ENCODE assay signal across 12 mouse cellular contexts in the genomic region with DNA sequence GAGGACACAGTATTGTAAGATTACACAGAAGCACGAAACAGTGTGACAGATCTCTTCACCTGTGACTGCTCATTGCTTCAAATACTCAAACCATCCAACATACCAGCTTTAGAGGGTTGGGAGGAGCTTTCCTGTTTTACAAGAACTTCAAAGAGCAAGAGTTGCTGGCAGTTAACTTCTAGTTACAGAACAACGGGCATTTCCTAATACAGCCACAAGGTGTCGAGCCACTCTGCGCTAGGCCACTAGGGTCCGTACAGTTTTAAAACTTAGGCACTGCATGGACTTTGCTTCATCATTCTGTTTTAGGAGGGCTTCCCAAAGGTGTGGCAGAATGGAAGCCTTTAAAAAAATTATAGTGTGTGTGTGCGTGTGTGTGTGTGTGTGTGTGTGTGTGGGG. TPM values are rescaled to one million over a fixed set of nuclear protein-coding genes. Genes with fewer than 3 reads are reported as not detected.
DNase-seq lines count a peak whose midpoint lies in the region; ATAC-seq and TF ChIP-seq lines count a peak whose summit lies in the region.
"Had no signal": no experiment of that assay in that cellular context is flagged by ENCODE, and none has a peak within 500 bp of the region (broad histone marks: within the 10 kb centered on the region; RNA-seq: fewer than 3 reads in every experiment).

No protein-coding gene starts in this region.

- TF ChIP-seq POLR2A in limb, embryonic 14.5 days (IDR thresholded peaks at IDR 0.05; ENCODE audit: borderline replicate concordance, extremely low read depth, insufficient read depth, insufficient read length): no peak

- 56% methylated on average over 6 of the region's 6 CpGs for WGBS in kidney, postnatal 0 days
- WGBS in limb, embryonic 14.5 days: 40% methylated on average over 6 of the region's 6 CpGs

- no peak overlapping the region for H3K4me2 ChIP-seq in kidney, postnatal 0 days (ENCODE audit: low read length)
- H3K4me2 ChIP-seq in limb, embryonic 14.5 days (replicated peaks; ENCODE audit: low read depth, low read length, severe bottlenecking): no peak overlapping the region
- H3K4me2 ChIP-seq: embryonic facial prominence, embryonic 13.5 days; stomach, embryonic 15.5 days had no signal

- no peaks in the 10 kb centered on the region for H3K4me1 ChIP-seq in kidney, postnatal 0 days (replicated peaks; ENCODE audit: insufficient read depth, low read length)
- H3K4me1 ChIP-seq in limb, embryonic 14.5 days (ENCODE audit: control insufficient read depth, insufficient read depth, low read length): no peaks in the 10 kb centered on the region; the same call in 1 of the 2 replicates

- no peak overlapping the region for H3K9ac ChIP-seq in kidney, postnatal 0 days (ENCODE audit: low read depth, low read length)
- H3K9ac ChIP-seq in limb, embryonic 14.5 days (ENCODE audit: low read depth, low read length, severe bottlenecking): no peak overlapping the region
- H3K9ac ChIP-seq: embryonic facial prominence, embryonic 13.5 days; stomach, embryonic 15.5 days had no signal

- no peaks in the 10 kb centered on the region for H3K36me3 ChIP-seq in kidney, postnatal 0 days (ENCODE audit: insufficient read depth, low read length)
- peaks cover 24% of the 10 kb centered on the region for H3K36me3 ChIP-seq in limb, embryonic 14.5 days (ENCODE audit: control insufficient read depth, insufficient read depth, low read length)

- H3K9me3 ChIP-seq in kidney, postnatal 0 days (replicated peaks; ENCODE audit: low read length): no peaks in the 10 kb centered on the region
- no peaks in the 10 kb centered on the region for H3K9me3 ChIP-seq in limb, embryonic 14.5 days (ENCODE audit: control insufficient read depth, low read length)
- H3K9me3 ChIP-seq: embryonic facial prominence, embryonic 13.5 days; stomach, embryonic 15.5 days had no signal

- peak; percentile 56 for DNase-seq in kidney, postnatal 0 days (ENCODE audit: low spot score)
- DNase-seq in kidney, adult 18-20 months: no peak
- DNase-seq in 3T3-L1 (ENCODE audit: low read depth, low spot score) (peak; percentile 3), A20 (ENCODE audit: low read depth, low spot score) (peak; percentile 29)
- peak; percentile 65 for DNase-seq in limb, embryonic 14.5 days (ENCODE audit: low spot score)
- no peak for DNase-seq in gastrocnemius, postnatal 4 days (ENCODE audit: low spot score in 2 of 2)
- DNase-seq: heart, postnatal 36 days had no signal

- no peak for ATAC-seq in kidney, postnatal 0 days (replicated peaks; ENCODE audit: low FRiP score, low read depth)
- peak; percentile 50; the same call in 1 of the 2 replicates for ATAC-seq in limb, embryonic 14.5 days (ENCODE audit: low FRiP score, low read depth)
- ATAC-seq in granulocyte monocyte progenitor cell, adult 5-6 weeks (replicated peaks; ENCODE audit: poor library complexity, severe bottlenecking): no peak

- no peaks in the 10 kb centered on the region for H3K27me3 ChIP-seq in kidney, postnatal 0 days (ENCODE audit: insufficient read depth, low read length)
- no peaks in the 10 kb centered on the region for H3K27me3 ChIP-seq in limb, embryonic 14.5 days (ENCODE audit: control insufficient read depth, insufficient read depth, low read length)
- H3K27me3 ChIP-seq: embryonic facial prominence, embryonic 13.5 days; stomach, embryonic 15.5 days had no signal

- H3K27ac ChIP-seq in kidney, postnatal 0 days: no peak overlapping the region
- no peak overlapping the region for H3K27ac ChIP-seq in limb, embryonic 14.5 days (replicated peaks; ENCODE audit: low read depth, low read length)
- H3K27ac ChIP-seq: embryonic facial prominence, embryonic 13.5 days; stomach, embryonic 15.5 days had no signal

- no peak overlapping the region for H3K4me3 ChIP-seq in kidney, postnatal 0 days (replicated peaks; ENCODE audit: low read depth, low read length)
- no peak overlapping the region for H3K4me3 ChIP-seq in limb, embryonic 14.5 days (replicated peaks; ENCODE audit: low read length)
- H3K4me3 ChIP-seq: embryonic facial prominence, embryonic 13.5 days; stomach, embryonic 15.5 days had no signal

- peak; percentile 69 for TF ChIP-seq CTCF in kidney, postnatal 0 days (IDR thresholded peaks at IDR 0.05; ENCODE audit: low read depth)

RNA-seq across cellular contexts. Expression of gene Mab21l3, which starts 32.1 kb away (rescaled TPM):
- 1.0 TPM in 2 replicates for polyA plus RNA-seq in kidney, postnatal 0 days (2015; fragmentation: Nextera tagmentation; extraction: Ambion mirVana)
- 2.9 TPM in 2 replicates for polyA plus RNA-seq in limb, embryonic 14.5 days (2012; rRNA removed)
- 0.90 and 1.5 TPM in 2 replicates for polyA plus RNA-seq in limb, embryonic 14.5 days (2014; fragmentation: Nextera tagmentation; extraction: Ambion mirVana)
- total RNA-seq in gastrocnemius, postnatal 4 days (2021): under 1 TPM; 0.12 to 0.16 TPM
- total RNA-seq in granulocyte monocyte progenitor cell, adult 5-6 weeks (2014; fragmentation: Nextera tagmentation): not detected in 2 replicates
- 0.05 TPM in 1 of 2 replicates, not detected in the other for total RNA-seq in granulocyte monocyte progenitor cell, adult 5-6 weeks (2017)
- total RNA-seq: gastrocnemius, adult 18-20 months; heart, postnatal 36 days; megakaryocyte, adult 5-6 weeks had no signal

RNA-seq across cellular contexts. Expression of gene Slc22a15, which starts 43.4 kb away (rescaled TPM):
- polyA plus RNA-seq in kidney, postnatal 0 days (2015; fragmentation: Nextera tagmentation; extraction: Ambion mirVana): 3.7 and 4.3 TPM in 2 replicates
- polyA plus RNA-seq in limb, embryonic 14.5 days (2012; rRNA removed): 11.5 and 13.2 TPM in 2 replicates
- 5.8 and 7.5 TPM in 2 replicates for polyA plus RNA-seq in limb, embryonic 14.5 days (2014; fragmentation: Nextera tagmentation; extraction: Ambion mirVana)
- total RNA-seq in gastrocnemius, postnatal 4 days (2021): 1 to 10 TPM; 4.8 to 5.5 TPM
- 5.1 and 11.0 TPM in 2 replicates for total RNA-seq in granulocyte monocyte progenitor cell, adult 5-6 weeks (2014; fragmentation: Nextera tagmentation)
- total RNA-seq in granulocyte monocyte progenitor cell, adult 5-6 weeks (2017): 4.4 and 4.5 TPM in 2 replicates

Comparison
In these comparisons a context has a peak if more than half of its experiments do, and no peak if none do; other contexts are left out.
1. DNase-seq: peak in kidney, postnatal 0 days (single experiment), 3T3-L1 (single experiment), A20 (single experiment) and limb, embryonic 14.5 days (single experiment); none in kidney, adult 18-20 months (single experiment) and gastrocnemius, postnatal 4 days (0 of 2).